Mouse (Mus musculus): ENCODE data around the gene Smyd5.
A peak's percentile ranks its signal among the peaks of the same experiment; 100 is the strongest.
"Not testable (repeated sequence)": the region's sequence is repeated elsewhere in the genome, so short reads cannot be mapped to it uniquely, and the experiment has no call there.

Gene Smyd5

GRCm38 (mm10) chr6:85447351-85447750 is 15.6 kb downstream of the Smyd5 start:
- no peak for DNase-seq (ENCODE audit: low spot score in 2 of 2)

GRCm38 (mm10) chr6:85450140-85450539 is 18.4 kb downstream of the Smyd5 start:
- DNase-seq (ENCODE audit: low spot score in 2 of 2), result not testable (repeated sequence)

- DNase-seq (ENCODE audit: low spot score in 2 of 2), result peak; percentile 99 to 100
These were observed 19.2 kb downstream of the Smyd5 start, which contains the start of gene Cct7 for GRCm38 (mm10) chr6:85450697-85451663. Cct7 (plus strand) TSS chr6:85451514.

- peak; percentile 98 to 99 for DNase-seq (ENCODE audit: low spot score in 2 of 2)
These were observed 20.0 kb downstream of the Smyd5 start, which contains the start of gene Pradc1 for GRCm38 (mm10) chr6:85451664-85452410. Pradc1 (minus strand) TSS chr6:85451970.

- DNase-seq (ENCODE audit: low spot score in 2 of 2), result no peak
These were observed 20.5 kb downstream of the Smyd5 start for GRCm38 (mm10) chr6:85452411-85452665.

GRCm38 (mm10) chr6:85452816-85453215 is 21.0 kb downstream of the Smyd5 start:
- no peak for DNase-seq (ENCODE audit: low spot score in 2 of 2)

GRCm38 (mm10) chr6:85459621-85460020 is 27.8 kb downstream of the Smyd5 start:
- no peak for DNase-seq (ENCODE audit: low spot score in 2 of 2)

GRCm38 (mm10) chr6:85465381-85465780 is 33.6 kb downstream of the Smyd5 start:
- DNase-seq (ENCODE audit: low spot score in 2 of 2), result no peak

- no peak for DNase-seq (ENCODE audit: low spot score in 2 of 2)
These were observed 38.1 kb downstream of the Smyd5 start for GRCm38 (mm10) chr6:85469660-85470430.

- DNase-seq (ENCODE audit: low spot score in 2 of 2), result no peak
These were observed 40.2 kb downstream of the Smyd5 start for GRCm38 (mm10) chr6:85471962-85472361.

- DNase-seq (ENCODE audit: low spot score in 2 of 2), result no peak
These were observed 40.8 kb downstream of the Smyd5 start for GRCm38 (mm10) chr6:85472542-85472941.

- no peak for DNase-seq (ENCODE audit: low spot score in 2 of 2)
These were observed 43.8 kb downstream of the Smyd5 start for GRCm38 (mm10) chr6:85475581-85475980.

GRCm38 (mm10) chr6:85477366-85477917 is 45.7 kb downstream of the Smyd5 start:
- DNase-seq (ENCODE audit: low spot score in 2 of 2), result no peak

GRCm38 (mm10) chr6:85478416-85478815 is 46.6 kb downstream of the Smyd5 start:
- no peak for DNase-seq (ENCODE audit: low spot score in 2 of 2)

- DNase-seq (ENCODE audit: low spot score in 2 of 2), result no peak
These were observed 48.2 kb downstream of the Smyd5 start for GRCm38 (mm10) chr6:85479979-85480378.

GRCm38 (mm10) chr6:85480685-85481084 is 48.9 kb downstream of the Smyd5 start:
- no peak for DNase-seq (ENCODE audit: low spot score in 2 of 2)

GRCm38 (mm10) chr6:85483843-85484721 is 52.3 kb downstream of the Smyd5 start:
- DNase-seq (ENCODE audit: low spot score in 2 of 2), result no peak

GRCm38 (mm10) chr6:85485738-85486137 is 53.9 kb downstream of the Smyd5 start:
- DNase-seq (ENCODE audit: low spot score in 2 of 2), result no peak

GRCm38 (mm10) chr6:85488510-85488909 is 56.7 kb downstream of the Smyd5 start:
- DNase-seq (ENCODE audit: low spot score in 2 of 2), result no peak

- DNase-seq (ENCODE audit: low spot score in 2 of 2), result no peak
These were observed 57.9 kb downstream of the Smyd5 start for GRCm38 (mm10) chr6:85489717-85490116.

- no peak for DNase-seq (ENCODE audit: low spot score in 2 of 2)
These were observed 58.5 kb downstream of the Smyd5 start for GRCm38 (mm10) chr6:85490252-85490651.

Measured in frontal cortex, postnatal 36 days (tissue).